Mouse (Mus musculus) kidney, embryonic 16.5 days (tissue): ENCODE measurements around the gene Atp2b2. TPM values are rescaled to one million over a fixed set of nuclear protein-coding genes. Genes with fewer than 3 reads are reported as not detected.

ENCODE experiments used
- ATAC-seq: fragments of 200-750 bp; cut with Nextera tagmentation; 2 replicates; pipeline ENCODE4 v1.8.0; 2017; ENCODE audit warnings: moderate TSS enrichment; ENCODE audit not compliant: low FRiP score, low TSS enrichment
- H3K27ac ChIP-seq: fragments of 300-500 bp; sonication (generic); 2 replicates; pipeline ENCODE4 v1.5.1; 2014; ENCODE audit warnings: low read length
- H3K27me3 ChIP-seq: fragments of 300-500 bp; sonication (generic); 2 replicates; pipeline ENCODE4 v1.6.1; 2014; ENCODE audit warnings: low read length, control low read depth, mixed read lengths; ENCODE audit not compliant: insufficient read depth
- H3K36me3 ChIP-seq: fragments of 300-500 bp; sonication (generic); 2 replicates; pipeline ENCODE4 v1.6.1; 2014; ENCODE audit warnings: low read length, control low read depth, mixed read lengths; ENCODE audit not compliant: insufficient read depth
- H3K4me1 ChIP-seq: fragments of 300-500 bp; sonication (generic); 2 replicates; pipeline ENCODE4 v1.6.1; 2014; ENCODE audit warnings: low read length, control low read depth, mixed read lengths; ENCODE audit not compliant: insufficient read depth
- H3K4me2 ChIP-seq: fragments of 300-500 bp; sonication (generic); replicated peaks from 2 replicates; pipeline ENCODE4 v1.6.1; 2014; ENCODE audit warnings: low read depth, low read length
- H3K4me3 ChIP-seq: fragments of 300-500 bp; sonication (generic); 2 replicates; pipeline ENCODE4 v1.5.1; 2014; ENCODE audit warnings: mild to moderate bottlenecking, low read length
- H3K9ac ChIP-seq: fragments of 300-500 bp; sonication (generic); replicated peaks from 2 replicates; pipeline ENCODE4 v1.6.1; 2014; ENCODE audit warnings: low read length
- H3K9me3 ChIP-seq: fragments of 300-500 bp; sonication (generic); 2 replicates; pipeline ENCODE4 v1.6.1; 2016; ENCODE audit warnings: low read length, control low read depth
- WGBS: fragments of 180-500 bp; shearing (Covaris S2); extraction: QIAGEN DNeasy Blood & Tissue Kit; methylation state at CpG from one replicate; pipeline ENCODE4 v1.1.7; 2014; 5-methylcytosine and 5-hydroxymethylcytosine counted together
- polyA plus RNA-seq: library from polyadenylated mRNA; unstranded; fragments of >200 nt; fragmentation: Nextera tagmentation; extraction: Ambion mirVana; gene quantifications from 2 replicates; pipeline ENCODE4 v1.2.1, GENCODE M21; 2015

Atp2b2 gene
- polyA plus RNA-seq, 1 experiment from 2014 or later: 0.09 TPM

DNA sequence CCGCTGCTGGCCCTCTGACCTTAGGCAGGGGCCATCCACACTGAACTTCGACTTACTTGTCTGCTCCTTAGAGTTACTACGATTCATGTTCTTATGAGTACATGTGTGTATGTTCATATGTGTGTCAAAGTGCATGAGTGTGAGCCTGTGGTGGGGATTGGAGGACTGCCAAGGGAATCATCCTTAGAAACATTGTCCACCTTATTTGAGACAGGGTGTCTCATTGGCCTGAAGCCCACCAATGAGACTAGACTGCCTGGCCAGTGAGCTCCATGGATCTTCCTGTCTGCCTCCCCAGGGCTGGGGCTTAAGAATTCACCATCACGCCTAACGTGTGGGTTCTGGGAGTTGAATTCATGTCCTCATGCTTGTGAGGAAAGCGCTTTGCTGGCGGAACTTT lies 16.8 kb upstream of the Atp2b2 start:
- Histone ChIP-seq H3K36me3 (no peaks in the 10 kb centered on the region), H3K4me2 (no peak overlapping the region), H3K9ac (no peak overlapping the region), H3K27ac (no peak overlapping the region), H3K4me3 (no peak overlapping the region), H3K27me3 (no peaks in the 10 kb centered on the region), H3K4me1 (no peaks in the 10 kb centered on the region), H3K9me3 (no peaks in the 10 kb centered on the region)
- no peak for ATAC-seq
- 77% methylated on average over 7 of the region's 7 CpGs for WGBS

DNA sequence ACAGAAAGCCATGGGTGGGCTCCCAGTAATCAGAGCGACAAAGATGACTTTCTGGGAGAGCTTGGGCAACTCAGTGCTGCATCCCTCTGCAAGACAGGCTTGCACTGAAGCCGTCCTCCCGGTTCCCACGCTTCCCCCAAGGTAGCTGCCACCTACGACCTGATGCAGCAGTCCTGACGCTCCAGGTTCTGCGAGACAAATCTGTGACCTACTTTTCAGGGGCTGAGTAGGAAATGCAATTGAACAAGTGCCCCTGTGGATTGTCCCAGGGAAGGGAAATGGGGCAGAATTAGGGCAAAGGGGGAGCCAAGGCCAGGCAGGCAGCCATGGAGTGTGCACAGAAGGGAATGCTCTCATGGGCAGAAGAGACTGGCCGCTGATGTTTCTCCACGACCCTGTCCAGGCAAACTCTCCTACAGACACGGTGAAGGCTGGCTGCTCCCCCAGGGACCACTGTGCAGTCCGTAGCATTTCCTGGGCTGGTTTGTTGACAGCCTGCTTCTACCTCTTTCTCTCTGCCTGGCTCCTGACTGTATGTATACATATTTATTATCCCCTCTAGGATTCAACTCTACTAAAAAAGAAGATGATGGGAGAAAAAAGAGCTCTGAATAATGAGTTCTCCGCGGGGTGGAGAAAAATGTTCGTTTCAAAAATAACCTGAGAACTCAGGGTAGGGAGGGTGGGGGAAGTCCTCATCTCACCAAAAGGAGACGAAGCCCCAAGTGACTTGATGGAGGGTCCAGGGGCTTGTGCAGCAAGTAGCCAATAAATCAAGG lies 15.8 kb upstream of the Atp2b2 start:
- Histone ChIP-seq H3K4me1 (no peaks in the 10 kb centered on the region), H3K4me2 (no peak overlapping the region), H3K9ac (no peak overlapping the region), H3K27ac (no peak overlapping the region), H3K9me3 (no peaks in the 10 kb centered on the region), H3K27me3 (no peaks in the 10 kb centered on the region), H3K36me3 (no peaks in the 10 kb centered on the region), H3K4me3 (no peak overlapping the region)
- ATAC-seq: no peak
- 58% methylated on average over 15 of the region's 15 CpGs for WGBS

DNA sequence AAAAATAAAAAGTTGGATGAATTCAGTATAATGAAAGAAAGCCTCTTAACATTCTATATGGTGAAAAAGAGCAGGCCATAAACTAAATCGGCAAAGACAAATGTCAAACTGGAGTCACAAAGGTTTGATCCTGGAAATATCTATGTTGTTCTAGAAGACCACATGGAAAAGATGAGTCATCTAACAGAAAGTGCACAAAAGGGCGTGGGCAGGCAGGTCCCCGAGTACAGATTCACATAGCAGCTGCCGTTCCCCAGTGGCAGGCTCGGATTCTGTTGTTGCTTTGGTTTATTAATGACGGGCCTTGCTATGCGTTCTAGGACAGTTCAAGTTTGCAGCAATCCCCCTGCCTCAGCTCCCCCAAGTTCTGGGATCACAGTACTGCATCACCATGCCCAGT lies 12.9 kb upstream of the Atp2b2 start:
- no peaks in the 10 kb centered on the region for H3K27me3 ChIP-seq
- WGBS: 80% methylated on average over 7 of the region's 7 CpGs
- H3K4me3 ChIP-seq: no peak overlapping the region
- no peak overlapping the region for H3K27ac ChIP-seq
- no peak overlapping the region for H3K4me2 ChIP-seq
- no peaks in the 10 kb centered on the region for H3K4me1 ChIP-seq
- no peaks in the 10 kb centered on the region for H3K9me3 ChIP-seq
- no peaks in the 10 kb centered on the region for H3K36me3 ChIP-seq
- ATAC-seq: no peak
- no peak overlapping the region for H3K9ac ChIP-seq

DNA sequence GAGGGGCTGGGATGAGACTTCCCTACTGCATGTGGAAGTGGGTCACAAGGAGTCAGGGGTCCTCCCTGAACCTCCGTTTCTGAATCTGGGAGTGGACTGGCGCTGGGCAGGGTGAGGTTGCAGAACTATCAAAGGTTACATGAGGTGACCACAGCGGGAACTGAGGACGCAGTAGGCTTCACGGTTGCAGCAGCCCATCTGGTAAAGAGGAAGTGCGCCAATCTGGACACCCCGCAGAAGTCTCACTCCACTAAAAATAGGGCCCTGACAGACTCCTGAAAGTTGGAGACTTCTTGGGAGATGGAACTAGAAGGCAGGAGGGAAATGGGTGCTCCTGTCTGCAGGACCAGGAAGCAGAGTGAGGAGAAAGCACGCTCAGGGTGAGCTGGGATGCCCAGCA lies 2.5 kb upstream of the Atp2b2 start:
- H3K4me2 ChIP-seq: no peak overlapping the region
- no peak for ATAC-seq
- H3K9ac ChIP-seq: no peak overlapping the region
- H3K9me3 ChIP-seq: no peaks in the 10 kb centered on the region
- WGBS: 81% methylated on average over 8 of the region's 8 CpGs
- no peak overlapping the region for H3K27ac ChIP-seq
- no peaks in the 10 kb centered on the region for H3K36me3 ChIP-seq
- H3K4me3 ChIP-seq: no peak overlapping the region
- H3K27me3 ChIP-seq: peaks cover 44% of the 10 kb centered on the region
- no peaks in the 10 kb centered on the region for H3K4me1 ChIP-seq

DNA sequence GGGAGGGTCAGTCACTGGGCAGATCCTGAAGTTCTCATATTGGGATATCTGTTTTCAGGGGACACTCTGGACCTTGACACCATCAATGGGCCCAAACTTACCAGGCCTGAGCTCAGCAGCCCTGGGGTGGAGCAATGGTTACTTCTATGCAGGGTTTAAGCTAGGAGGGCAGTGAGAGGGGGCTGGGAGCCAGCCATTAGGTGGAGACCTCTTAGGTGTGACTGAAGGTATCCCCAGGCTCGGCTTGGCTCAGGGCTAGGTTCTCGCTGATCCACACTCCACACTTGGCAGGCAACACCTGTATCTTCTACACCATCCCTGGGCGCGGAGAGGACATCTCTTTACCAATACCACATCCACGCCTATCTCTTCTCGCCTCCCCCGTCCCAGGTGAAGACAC lies 423 bp upstream of the Atp2b2 start:
- Histone ChIP-seq H3K4me1 (no peaks in the 10 kb centered on the region), H3K36me3 (no peaks in the 10 kb centered on the region), H3K4me3 (no peak overlapping the region), H3K9ac (no peak overlapping the region), H3K27ac (no peak overlapping the region), H3K27me3 (peaks cover 50% of the 10 kb centered on the region), H3K4me2 (no peak overlapping the region), H3K9me3 (no peaks in the 10 kb centered on the region)
- no peak for ATAC-seq
- WGBS: 91% methylated on average over 7 of the region's 7 CpGs

DNA sequence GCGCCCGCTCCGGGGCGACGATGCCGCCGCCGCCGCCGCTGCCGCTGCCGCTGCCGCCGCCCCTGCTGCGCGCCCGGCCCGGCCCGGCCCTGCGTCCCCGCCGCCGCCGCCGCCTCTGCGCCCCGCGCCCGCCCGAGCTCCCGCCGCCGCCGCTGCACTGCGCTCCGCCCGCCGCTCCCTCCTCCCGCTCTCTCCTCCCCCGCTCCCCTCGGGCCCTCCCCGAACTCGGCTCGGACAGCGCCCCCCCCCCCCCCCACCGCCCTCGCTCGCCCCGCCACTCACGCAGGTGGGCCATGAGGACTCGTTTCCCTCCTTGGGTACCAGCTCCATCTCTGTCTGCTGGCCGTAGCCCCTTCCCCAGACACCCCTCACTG lies 515 bp downstream of the Atp2b2 start:
- H3K9me3 ChIP-seq: no peaks in the 10 kb centered on the region
- no peaks in the 10 kb centered on the region for H3K36me3 ChIP-seq
- H3K27me3 ChIP-seq: peaks cover 50% of the 10 kb centered on the region
- 2% methylated on average over 13 of the region's 52 CpGs for WGBS
- no peaks in the 10 kb centered on the region for H3K4me1 ChIP-seq
- H3K9ac ChIP-seq: peak overlapping the region; percentile 50
- no peak overlapping the region for H3K27ac ChIP-seq
- peak overlapping the region; percentile 49 for H3K4me3 ChIP-seq
- ATAC-seq: no peak
- H3K4me2 ChIP-seq: peak overlapping the region; percentile 88

DNA sequence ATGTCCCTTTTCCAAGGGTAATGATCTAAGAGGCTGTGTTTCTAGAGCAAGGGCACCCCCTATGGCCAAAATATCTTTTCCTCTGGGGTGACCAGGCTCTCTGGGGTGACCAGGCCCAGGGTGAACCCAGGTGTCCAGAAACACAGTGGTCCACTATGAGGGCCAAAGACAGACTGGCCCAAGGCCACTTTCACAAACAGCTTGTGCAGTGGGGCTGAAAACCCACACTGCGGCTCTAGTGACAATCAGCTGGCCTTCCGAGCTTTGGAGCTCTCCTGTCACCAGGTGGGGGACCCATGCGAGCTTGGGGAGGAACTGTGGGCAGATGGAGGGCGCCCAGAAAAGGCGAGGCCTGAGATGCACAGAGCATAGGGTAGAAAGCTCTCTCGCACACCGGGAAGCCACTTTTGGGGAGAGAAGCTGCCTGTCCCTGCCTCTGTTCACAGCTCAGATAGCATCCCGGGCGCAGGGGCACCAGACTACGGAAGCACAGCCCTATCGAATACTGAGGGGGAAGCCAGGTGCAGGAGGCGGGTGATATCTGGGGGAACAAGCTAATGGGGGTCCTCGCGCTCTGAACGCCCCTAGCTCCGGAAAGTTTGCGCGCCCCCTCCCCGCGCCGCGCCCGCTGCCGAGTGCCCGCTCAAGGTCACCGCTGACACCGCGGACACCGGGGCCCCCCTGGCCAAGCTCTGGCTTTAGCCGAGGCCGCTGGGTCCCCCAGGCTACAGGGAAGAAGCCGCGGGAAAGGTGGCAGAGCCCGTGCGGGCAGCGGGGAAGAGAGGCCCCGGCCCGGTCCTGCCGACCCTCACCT lies 1.1 kb downstream of the Atp2b2 start:
- Histone ChIP-seq H3K4me2 (peak overlapping the region; percentile 88), H3K4me1 (no peaks in the 10 kb centered on the region), H3K36me3 (no peaks in the 10 kb centered on the region), H3K9me3 (no peaks in the 10 kb centered on the region), H3K27me3 (peaks cover 50% of the 10 kb centered on the region), H3K27ac (no peak overlapping the region), H3K9ac (peak overlapping the region; percentile 50), H3K4me3 (peak overlapping the region; percentile 49)
- under 1% methylated on average over 38 of the region's 39 CpGs for WGBS
- ATAC-seq: no peak

DNA sequence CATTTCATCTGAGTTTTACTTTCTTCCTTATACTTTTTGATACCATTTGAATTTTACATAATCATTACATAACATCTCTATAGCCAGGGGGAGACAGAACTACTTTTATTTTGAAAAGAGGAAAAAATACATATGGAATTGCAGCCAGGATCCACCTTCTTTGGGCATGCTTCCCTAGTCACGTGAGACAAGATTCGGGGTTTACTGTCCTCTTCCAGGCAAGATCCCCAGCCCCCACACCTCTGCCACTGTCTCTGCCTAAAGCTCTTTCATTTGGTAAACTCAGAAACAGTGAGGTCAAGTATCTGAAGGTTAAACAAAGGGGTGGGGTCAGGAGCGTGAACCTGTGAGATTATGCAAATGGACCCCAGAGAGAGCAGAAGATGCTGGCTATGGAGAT lies 6.7 kb downstream of the Atp2b2 start:
- Histone ChIP-seq H3K27me3 (peaks cover 14% of the 10 kb centered on the region), H3K36me3 (no peaks in the 10 kb centered on the region), H3K4me2 (no peak overlapping the region), H3K4me1 (no peaks in the 10 kb centered on the region), H3K9ac (no peak overlapping the region), H3K9me3 (no peaks in the 10 kb centered on the region), H3K27ac (no peak overlapping the region), H3K4me3 (no peak overlapping the region)
- ATAC-seq: no peak
- WGBS: 59% methylated on average over 3 of the region's 3 CpGs

DNA sequence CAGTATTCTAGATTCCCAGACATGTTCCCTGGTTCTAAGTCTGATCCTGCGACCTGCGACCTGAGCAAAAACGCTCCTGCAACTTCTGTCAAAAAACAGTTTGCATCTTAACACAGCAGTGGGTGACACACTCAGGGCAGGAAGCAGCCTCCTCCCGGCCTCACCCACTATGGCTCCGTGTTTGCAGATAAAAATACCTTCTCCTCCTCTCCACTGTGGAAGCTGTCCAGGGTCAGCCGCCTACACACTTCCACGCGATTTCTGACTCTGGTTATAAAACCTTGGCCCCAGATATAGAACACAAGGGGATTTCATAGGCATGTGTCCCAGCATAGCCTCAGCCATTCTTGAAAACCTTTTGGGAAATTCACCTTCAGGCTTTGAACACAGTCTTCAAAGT lies 9.6 kb downstream of the Atp2b2 start:
- no peak for ATAC-seq
- Histone ChIP-seq H3K27ac (no peak overlapping the region), H3K9me3 (no peaks in the 10 kb centered on the region), H3K9ac (no peak overlapping the region), H3K27me3 (no peaks in the 10 kb centered on the region; the same call in 1 of the 2 replicates), H3K4me1 (no peaks in the 10 kb centered on the region), H3K4me2 (no peak overlapping the region), H3K36me3 (no peaks in the 10 kb centered on the region), H3K4me3 (no peak overlapping the region)
- WGBS: 71% methylated on average over 8 of the region's 8 CpGs

DNA sequence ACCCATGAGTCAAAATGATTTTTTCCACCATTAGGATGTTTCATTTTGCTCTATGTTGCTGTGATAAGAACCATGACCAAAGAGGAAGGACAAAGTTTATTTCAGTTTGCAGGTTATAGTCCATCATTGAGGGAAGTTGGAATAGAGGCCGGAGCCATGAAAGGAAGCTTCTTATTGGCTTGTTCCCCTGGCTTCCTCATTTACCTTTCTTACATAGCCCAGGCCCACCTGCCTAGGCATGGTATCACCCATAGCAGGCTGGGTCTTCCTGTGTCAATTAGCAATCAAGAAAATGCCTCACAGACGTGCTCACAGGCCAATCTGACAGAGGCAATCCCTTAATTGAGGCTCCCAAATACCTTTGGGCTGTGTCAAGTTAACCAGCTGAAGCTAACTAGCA lies 18.6 kb downstream of the Atp2b2 start:
- H3K9ac ChIP-seq: no peak overlapping the region
- H3K4me2 ChIP-seq: no peak overlapping the region
- H3K27ac ChIP-seq: no peak overlapping the region
- ATAC-seq: no peak
- H3K4me1 ChIP-seq: no peaks in the 10 kb centered on the region
- H3K4me3 ChIP-seq: no peak overlapping the region
- H3K27me3 ChIP-seq: no peaks in the 10 kb centered on the region
- 70% methylated on average over 2 of the region's 2 CpGs for WGBS
- H3K9me3 ChIP-seq: no peaks in the 10 kb centered on the region
- H3K36me3 ChIP-seq: no peaks in the 10 kb centered on the region
